Comparison of ENCODE assay signal across 33 mouse cellular contexts in the genomic region with DNA sequence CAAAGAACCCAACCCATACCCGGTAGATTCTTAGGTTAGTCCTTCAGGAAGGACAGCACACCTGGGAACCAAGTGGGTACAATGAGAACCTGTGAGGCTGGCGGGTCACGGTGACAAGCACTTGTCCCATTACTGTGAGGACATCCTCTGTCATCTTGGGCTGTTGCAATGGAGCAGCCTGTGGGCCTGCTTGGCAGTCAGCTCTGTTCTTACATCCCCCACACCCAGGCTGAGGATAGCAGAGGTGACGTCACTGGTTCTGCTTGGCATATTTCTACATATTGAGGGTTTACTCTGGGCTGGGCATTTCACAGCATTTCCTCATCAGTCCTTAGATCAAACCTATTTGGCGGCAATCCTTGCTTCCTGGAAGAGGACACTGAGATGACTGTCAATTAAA. TPM values are rescaled to one million over a fixed set of nuclear protein-coding genes. Genes with fewer than 3 reads are reported as not detected.
DNase-seq lines count a peak whose midpoint lies in the region; TF ChIP-seq lines count a peak whose summit lies in the region.
"Had no signal": no experiment of that assay in that cellular context is flagged by ENCODE, and none has a peak within 500 bp of the region (broad histone marks: within the 10 kb centered on the region; RNA-seq: fewer than 3 reads in every experiment).

No protein-coding gene starts in this region.

- no peak overlapping the region for H3K4me3 ChIP-seq in heart, embryonic 10.5 days
- H3K4me3 ChIP-seq in left cerebral cortex, adult 2 months: no peak overlapping the region
- H3K4me3 ChIP-seq: embryonic facial prominence, embryonic 13.5 days; embryonic facial prominence, embryonic 15.5 days; erythroblast, embryonic 14.5 days; forebrain, embryonic 13.5 days; forebrain, embryonic 15.5 days had no signal

- H3K36me3 ChIP-seq in heart, embryonic 10.5 days: no peaks in the 10 kb centered on the region
- H3K36me3 ChIP-seq: embryonic facial prominence, embryonic 15.5 days; forebrain, embryonic 15.5 days; G1E had no signal

- no peaks in the 10 kb centered on the region for H3K9me3 ChIP-seq in heart, embryonic 10.5 days
- H3K9me3 ChIP-seq: embryonic facial prominence, embryonic 13.5 days; embryonic facial prominence, embryonic 15.5 days; forebrain, embryonic 13.5 days; forebrain, embryonic 15.5 days had no signal

- WGBS in heart, embryonic 10.5 days: 91% methylated on average over 5 of the region's 5 CpGs

- H3K27ac ChIP-seq in heart, embryonic 10.5 days: no peak overlapping the region
- H3K27ac ChIP-seq in left cerebral cortex, adult 2 months: no peak overlapping the region
- H3K27ac ChIP-seq: embryonic facial prominence, embryonic 13.5 days; embryonic facial prominence, embryonic 15.5 days; forebrain, embryonic 13.5 days; forebrain, embryonic 15.5 days had no signal

- H3K27me3 ChIP-seq in heart, embryonic 10.5 days (ENCODE audit: insufficient read depth, poor library complexity, severe bottlenecking): peaks cover under 1% of the 10 kb centered on the region
- H3K27me3 ChIP-seq: CH12.LX; embryonic facial prominence, embryonic 13.5 days; embryonic facial prominence, embryonic 15.5 days; forebrain, embryonic 15.5 days; Patski had no signal

- no peak for TF ChIP-seq CTCF in left cerebral cortex, adult 2 months (IDR thresholded peaks at IDR 0.05)

- H3K4me1 ChIP-seq in heart, embryonic 10.5 days: peaks cover 18% of the 10 kb centered on the region

- intact Hi-C loops in left cerebral cortex, adult 2 months (cut with DNase I): no loop called here

- peak; percentile 64 for DNase-seq in heart, embryonic 10.5 days (ENCODE audit: low spot score)
- no peak for DNase-seq in heart, postnatal 4 days
- peak; percentile 42 for DNase-seq in 3T3-L1 (ENCODE audit: low read depth, low spot score)
- DNase-seq in brain, adult 2 months (ENCODE audit: low read depth, low spot score): peak; percentile 35
- no peak for DNase-seq in left cerebral cortex, adult 2 months (ENCODE audit: extremely low spot score in 1 of 2, low spot score in 2 of 2)
- no peak for DNase-seq in kidney, postnatal 4 days
- DNase-seq: adrenal gland, adult 8-10 months; adrenal gland, postnatal 14 days; adrenal gland, postnatal 36 days; B cell, adult 2 months; cerebellum, adult 11 months; cerebellum, adult 18-20 months; cerebellum, adult 8-10 months; cerebellum, adult 9-11 months; cerebellum, postnatal 14 days; cerebellum, postnatal 36 days; embryo, embryonic 11 days; forebrain, postnatal 0 days had no signal

RNA-seq across cellular contexts. Expression of a gene that starts 43.6 kb away (rescaled TPM):
- polyA plus RNA-seq in heart, embryonic 10.5 days (2016; fragmentation: Nextera tagmentation; extraction: Ambion mirVana): 0.34 and 0.60 TPM in 2 replicates
- 1 to 10 TPM; 2.4 to 3.3 TPM for total RNA-seq in heart, postnatal 4 days (2021)
- 1 to 10 TPM; 2.5 to 3.0 TPM for total RNA-seq in left cerebral cortex, adult 2 months (2021)
- total RNA-seq: CH12.LX; common myeloid progenitor, adult 5-6 weeks had no signal
- polyA plus RNA-seq: activated CD4-positive, CD25-positive, alpha-beta regulatory T cell, adult 4 months; CD4-positive, CD25-positive, alpha-beta regulatory T cell, adult 4 months; erythroblast, embryonic 14.5 days; G1E; Patski had no signal

RNA-seq across cellular contexts. Expression of a gene that starts 47.3 kb away (rescaled TPM):
- 0.14 and 0.30 TPM in 2 replicates for polyA plus RNA-seq in heart, embryonic 10.5 days (2016; fragmentation: Nextera tagmentation; extraction: Ambion mirVana)
- not detected for total RNA-seq in heart, postnatal 4 days (2021)
- not detected for total RNA-seq in left cerebral cortex, adult 2 months (2021)
- total RNA-seq: adrenal gland, adult 18-20 months; adrenal gland, postnatal 14 days; adrenal gland, postnatal 36 days; CH12.LX; common myeloid progenitor, adult 5-6 weeks; forebrain, postnatal 0 days had no signal
- polyA plus RNA-seq: activated CD4-positive, CD25-positive, alpha-beta regulatory T cell, adult 4 months; embryonic facial prominence, embryonic 15.5 days; erythroblast, embryonic 14.5 days; forebrain, embryonic 11.5 days; forebrain, embryonic 13.5 days; forebrain, embryonic 15.5 days; G1E; Patski had no signal

RNA-seq across cellular contexts. Expression of a gene that starts 49.9 kb away (rescaled TPM):
- polyA plus RNA-seq in heart, embryonic 10.5 days (2016; fragmentation: Nextera tagmentation; extraction: Ambion mirVana): not detected in 2 replicates
- total RNA-seq in heart, postnatal 4 days (2021): not detected
- total RNA-seq in left cerebral cortex, adult 2 months (2021): not detected
- total RNA-seq: adrenal gland, adult 18-20 months; adrenal gland, adult 8-10 months; adrenal gland, postnatal 14 days; adrenal gland, postnatal 36 days; CH12.LX; common myeloid progenitor, adult 5-6 weeks; forebrain, postnatal 0 days; G1E had no signal
- polyA plus RNA-seq: activated CD4-positive, CD25-positive, alpha-beta regulatory T cell, adult 4 months; brain, embryonic 14.5 days; CD4-positive, CD25-positive, alpha-beta regulatory T cell, adult 4 months; embryonic facial prominence, embryonic 11.5 days; embryonic facial prominence, embryonic 13.5 days; embryonic facial prominence, embryonic 15.5 days; erythroblast, embryonic 14.5 days; forebrain, embryonic 11.5 days; forebrain, embryonic 13.5 days; forebrain, embryonic 15.5 days; forebrain, postnatal 0 days; G1E; Patski had no signal

Comparison
In these comparisons a context has a peak if more than half of its experiments do, and no peak if none do; other contexts are left out.
1. DNase-seq: peak in heart, embryonic 10.5 days (single experiment), 3T3-L1 (single experiment) and brain, adult 2 months (single experiment); none in heart, postnatal 4 days (single experiment), left cerebral cortex, adult 2 months (0 of 2) and kidney, postnatal 4 days (0 of 2).